Mouse (Mus musculus) lung, adult 2 months (tissue): ENCODE data around the gene Crb3. TPM values are rescaled to one million over a fixed set of nuclear protein-coding genes. Genes with fewer than 3 reads are reported as not detected.

Experiments used
- DNase-seq: peaks from one replicate; pipeline ENCODE4 v3.0.0; 2022
- H3K4me1 ChIP-seq: fragments of 200-500 bp; 2 replicates; pipeline ENCODE4 v1.6.1; 2011; ENCODE audit warnings: low read length; ENCODE audit not compliant: control insufficient read depth, insufficient read depth
- H3K4me3 ChIP-seq: fragments of 200-500 bp; replicated peaks from 2 replicates; pipeline ENCODE3; 2011; ENCODE audit warnings: low read depth, mild to moderate bottlenecking, control low read depth, low read length; ENCODE audit errors: extremely low read depth
- CTCF ChIP-seq: fragments of 200-500 bp; IDR thresholded peaks from 2 replicates; pipeline ENCODE4 v1.5.1; 2011; ENCODE audit warnings: mild to moderate bottlenecking, low read length, control low read depth; ENCODE audit not compliant: insufficient read depth
- POLR2A ChIP-seq: fragments of 200-500 bp; IDR thresholded peaks from 2 replicates; pipeline ENCODE4 v1.6.1; 2011; ENCODE audit warnings: low read depth, mild to moderate bottlenecking, control low read depth, low read length, borderline replicate concordance; ENCODE audit errors: extremely low read depth
- WGBS: fragments of 180-500 bp; shearing (Covaris S2); methylation state at CpG from one replicate; pipeline ENCODE4 v1.1.7; 2018; 5-methylcytosine and 5-hydroxymethylcytosine counted together
- polyA plus RNA-seq: library from polyadenylated mRNA; depleted of rRNA; stranded (reverse); fragments of >200 nt; gene quantifications from 2 replicates; pipeline ENCODE4 v1.2.3, GENCODE M21; 2012

Gene Crb3
- polyA plus RNA-seq, 1 experiment: 75.5 TPM

- H3K4me1 ChIP-seq: no peaks in the 10 kb centered on the region
- H3K4me3 ChIP-seq: no peak overlapping the region
- TF ChIP-seq POLR2A: no peak
- TF ChIP-seq CTCF: no peak
- WGBS: 60% methylated on average over 3 of the region's 3 CpGs
- DNase-seq: no peak
These were observed 21.0 kb downstream of the Crb3 start for GRCm38 (mm10) chr17:57079919-57080318.

GRCm38 (mm10) chr17:57081234-57081842, 22.4 kb downstream of the Crb3 start:
- DNase-seq: no peak
- TF ChIP-seq CTCF (no peak), POLR2A (no peak)
- Histone ChIP-seq H3K4me1 (no peaks in the 10 kb centered on the region), H3K4me3 (no peak overlapping the region)
- 92% methylated on average over 31 of the region's 31 CpGs for WGBS

GRCm38 (mm10) chr17:57082481-57082880, 23.6 kb downstream of the Crb3 start:
- whole genome bisulfite sequencing: 69% methylated on average over 5 of the region's 5 CpGs

GRCm38 (mm10) chr17:57085970-57086757, 27.3 kb downstream of the Crb3 start:
- DNase-seq: no peak
- no peak for TF ChIP-seq CTCF
- TF ChIP-seq POLR2A: no peak
- H3K4me1 ChIP-seq: no peaks in the 10 kb centered on the region; the same call in 1 of the 2 replicates
- WGBS: 78% methylated on average over 11 of the region's 11 CpGs
- H3K4me3 ChIP-seq: no peak overlapping the region

More at GRCm38 (mm10) chr17:57082481-57082880, 23.6 kb downstream of the Crb3 start:
- TF ChIP-seq POLR2A (no peak), CTCF (no peak)
- no peaks in the 10 kb centered on the region; the same call in 1 of the 2 replicates for H3K4me1 ChIP-seq
- DNase-seq: no peak
- H3K4me3 ChIP-seq: no peak overlapping the region

- no peak for DNase-seq
- TF ChIP-seq CTCF (no peak), POLR2A (no peak)
- no peaks in the 10 kb centered on the region; the same call in 1 of the 2 replicates for H3K4me1 ChIP-seq
- 10% methylated on average over 31 of the region's 31 CpGs for WGBS
- peak within 1 kb of the TSS; percentile 33 for H3K4me3 ChIP-seq
These were observed 28.3 kb downstream of the Crb3 start, which contains the start of gene Tubb4a for GRCm38 (mm10) chr17:57087049-57087832. Gene Tubb4a, minus strand, starts transcription at chr17:57087782.

GRCm38 (mm10) chr17:57094222-57094621, 35.3 kb downstream of the Crb3 start:
- Histone ChIP-seq H3K4me1 (no peaks in the 10 kb centered on the region; the same call in 1 of the 2 replicates), H3K4me3 (no peak overlapping the region)
- no peak for DNase-seq
- TF ChIP-seq POLR2A (no peak), CTCF (no peak)
- 91% methylated on average over 3 of the region's 3 CpGs for WGBS

- TF ChIP-seq CTCF (0 out of 2 replicates have a peak, but pooled peaks have one; percentile 1), POLR2A (0 out of 2 replicates have a peak, but pooled peaks have one; percentile 18)
- WGBS: 3% methylated on average over 19 of the region's 19 CpGs
- peak; percentile 63 for DNase-seq
- Histone ChIP-seq H3K4me3 (peak overlapping the region; percentile 30), H3K4me1 (no peaks in the 10 kb centered on the region; the same call in 1 of the 2 replicates)
These were observed 37.1 kb downstream of the Crb3 start for GRCm38 (mm10) chr17:57095855-57096622.

GRCm38 (mm10) chr17:57096623-57096920, 37.7 kb downstream of the Crb3 start:
- WGBS: 1% methylated on average over 11 of the region's 11 CpGs
- H3K4me3 ChIP-seq: peak overlapping the region; percentile 30
- peak; percentile 86 for DNase-seq
- TF ChIP-seq CTCF (peak; percentile 78), POLR2A (no peak)
- no peaks in the 10 kb centered on the region for H3K4me1 ChIP-seq

GRCm38 (mm10) chr17:57098321-57098720, 39.4 kb downstream of the Crb3 start:
- DNase-seq: no peak
- no peak overlapping the region for H3K4me3 ChIP-seq
- 58% methylated on average over 5 of the region's 5 CpGs for WGBS
- no peaks in the 10 kb centered on the region for H3K4me1 ChIP-seq
- TF ChIP-seq CTCF (no peak), POLR2A (no peak)
